Mouse (Mus musculus) testis, adult 2 months (tissue): Measurements from ENCODE around the gene Pnkp.

Experiments used
- CTCF ChIP-seq: fragments of 200-500 bp; IDR thresholded peaks from 2 replicates; pipeline ENCODE4 v1.5.1; 2012; ENCODE audit warnings: low read depth, mild to moderate bottlenecking, inconsistent platforms, low read length, moderate library complexity; ENCODE audit not compliant: control insufficient read depth, insufficient read depth, insufficient replicate concordance
- POLR2A ChIP-seq: fragments of 200-500 bp; IDR thresholded peaks from 2 replicates; pipeline ENCODE4 v1.6.1; 2012; ENCODE audit warnings: low read depth, mild to moderate bottlenecking, inconsistent platforms, low read length, moderate library complexity; ENCODE audit not compliant: control insufficient read depth

DNA sequence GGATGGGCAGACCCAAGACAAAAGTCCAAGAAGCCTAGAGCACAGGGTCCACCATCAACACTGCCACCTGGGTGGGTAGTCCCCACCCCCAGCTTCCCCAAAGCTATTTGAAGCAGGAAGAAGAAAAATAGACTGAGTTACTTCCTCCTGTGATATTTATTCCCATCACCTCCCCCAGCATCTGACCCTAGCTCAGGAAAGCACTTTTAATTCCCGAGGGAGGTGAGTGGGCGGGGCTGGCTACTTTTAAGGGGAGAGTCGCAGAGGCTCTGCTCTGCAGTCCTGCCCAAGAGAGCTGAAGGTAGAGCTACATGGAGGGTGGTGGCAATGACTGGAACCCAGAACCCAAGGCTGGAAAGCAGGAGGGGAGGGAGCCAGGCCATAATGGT is 20.9 kb upstream of the Pnkp start:
- no peak for TF ChIP-seq CTCF
- no peak for TF ChIP-seq POLR2A
